Mouse (Mus musculus) layer of hippocampus, adult 11-12 months (tissue): ENCODE results near the gene BC048562.

Experiments
- DNase-seq: peaks from one replicate; pipeline ENCODE4 v3.0.0; 2022; ENCODE audit warnings: low spot score

BC048562 gene

DNA sequence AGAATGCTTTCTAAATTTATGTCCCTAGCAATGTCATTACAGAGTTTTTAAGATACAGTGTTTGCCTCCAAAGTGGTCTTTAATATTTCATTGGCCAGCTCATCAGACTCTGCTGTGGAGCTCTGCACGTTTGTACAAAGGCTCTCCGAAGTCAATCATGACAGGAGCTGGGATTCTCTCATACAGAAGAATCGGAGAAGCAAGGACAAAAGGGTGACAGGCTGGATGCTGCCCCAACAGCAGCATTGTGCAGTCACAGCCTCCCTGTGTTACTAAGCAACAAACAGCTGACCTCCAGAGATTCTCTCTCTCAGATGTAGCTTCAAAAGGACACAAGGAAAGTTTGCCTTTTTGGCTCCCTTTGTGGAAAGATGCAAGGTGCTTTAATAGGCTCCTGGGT, at the start of gene BC048562:
Gene BC048562 (plus strand): TSS at position 301 of the 400 bp plus-strand sequence.
- no peak for DNase-seq

DNA sequence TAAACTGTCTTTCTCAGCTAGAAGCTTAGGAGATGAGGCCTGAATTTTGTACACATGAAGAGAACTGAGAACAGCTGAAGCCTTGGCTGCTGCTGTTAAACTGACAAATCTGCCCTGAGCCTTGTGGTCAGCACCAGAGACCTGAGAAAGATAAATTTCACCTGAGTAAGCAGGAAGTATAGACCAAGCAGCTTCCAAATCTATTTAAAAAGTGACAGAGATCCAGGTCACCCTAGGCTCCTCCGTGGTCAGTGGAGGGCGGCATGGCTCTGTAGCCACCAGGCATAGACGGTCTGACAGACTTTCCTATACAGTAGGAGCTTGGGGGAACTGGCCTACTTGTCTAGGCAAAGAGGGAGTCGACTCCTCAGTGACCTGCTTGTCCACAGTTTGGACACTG, 49.5 kb upstream of the BC048562 start:
- DNase-seq: no peak

DNA sequence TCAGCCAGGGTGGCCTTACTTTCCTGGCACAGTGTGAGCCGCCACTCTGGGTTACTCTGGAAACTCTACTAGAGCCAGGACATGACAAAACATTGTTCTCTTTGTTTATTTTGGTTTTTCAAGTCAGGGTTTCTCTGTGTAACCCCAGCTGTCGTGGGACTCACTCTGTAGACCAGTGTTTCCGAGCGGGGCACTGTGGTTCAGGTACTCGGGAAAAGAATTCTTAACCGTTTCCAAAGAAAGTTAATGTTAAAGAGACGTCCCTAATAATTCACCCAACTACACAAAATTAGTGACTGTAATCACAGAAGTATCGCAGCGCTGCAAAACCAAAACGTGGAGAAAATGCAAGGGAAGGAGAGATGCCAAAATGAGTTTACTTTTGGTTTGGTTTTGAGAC, 47.7 kb upstream of the BC048562 start:
- DNase-seq: no peak

DNA sequence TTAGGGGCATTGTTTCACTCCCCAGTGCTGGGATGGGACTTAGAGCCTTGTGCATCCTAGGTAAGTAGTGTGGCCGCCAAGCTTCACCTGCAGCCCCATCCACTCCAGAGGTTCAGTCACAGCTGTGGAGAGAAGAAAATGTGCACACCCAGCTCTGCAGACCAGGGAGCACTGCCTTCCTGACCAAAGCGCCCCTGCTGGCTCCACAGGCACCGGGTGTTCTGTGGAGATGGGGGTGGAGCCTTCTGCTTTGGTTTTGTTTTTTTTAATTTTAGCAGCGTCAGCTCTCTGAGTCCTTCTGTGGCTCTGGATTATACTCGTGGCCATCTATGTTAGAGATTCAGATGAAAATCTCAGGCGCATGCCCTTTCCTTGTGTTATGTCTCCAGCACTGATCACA, 47.1 kb upstream of the BC048562 start:
- no peak for DNase-seq

DNA sequence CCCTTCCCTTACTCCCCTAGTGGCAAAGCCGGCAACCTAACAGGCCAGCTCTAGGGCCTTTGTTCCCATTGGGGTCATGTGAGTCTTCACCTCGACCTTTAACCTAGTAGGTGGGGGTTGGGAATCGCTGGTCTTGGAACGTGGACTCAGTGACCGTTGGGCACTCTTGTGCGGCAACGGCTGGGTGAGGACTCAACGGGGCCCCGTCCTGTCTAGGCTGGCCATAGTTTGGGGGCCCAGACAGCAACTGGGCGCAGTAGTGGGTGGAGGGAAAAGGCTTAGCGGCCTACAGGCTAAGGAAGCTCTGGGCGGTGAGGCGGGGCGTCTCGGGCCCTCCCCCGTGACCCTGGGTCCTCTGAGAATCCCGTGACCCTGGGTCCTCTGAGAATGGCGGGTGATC, 43.6 kb upstream of the BC048562 start, which contains the start of gene 1700102P08Rik:
Gene 1700102P08Rik (plus strand): TSS at position 130 of the 400 bp plus-strand sequence.
- no peak for DNase-seq

DNA sequence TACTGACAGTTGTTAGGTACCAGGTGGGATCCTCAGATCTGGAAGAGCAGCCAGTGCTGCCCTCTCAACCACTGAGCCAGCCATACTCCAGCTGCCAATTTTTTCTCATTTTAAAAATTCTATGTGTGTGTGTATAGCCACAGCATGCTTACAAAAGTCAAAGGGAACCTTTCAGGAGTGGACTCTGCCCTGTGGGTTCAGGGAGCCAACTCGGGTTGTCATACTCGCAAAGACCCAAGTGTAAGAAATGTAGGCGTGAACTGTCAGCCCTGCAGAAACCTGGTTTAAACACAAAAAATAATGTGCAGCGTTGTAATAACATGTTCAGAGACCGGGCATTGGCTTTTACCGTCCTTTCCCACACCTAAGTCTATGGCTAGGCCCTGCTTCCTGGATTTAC, 42.1 kb upstream of the BC048562 start:
- DNase-seq: no peak

DNA sequence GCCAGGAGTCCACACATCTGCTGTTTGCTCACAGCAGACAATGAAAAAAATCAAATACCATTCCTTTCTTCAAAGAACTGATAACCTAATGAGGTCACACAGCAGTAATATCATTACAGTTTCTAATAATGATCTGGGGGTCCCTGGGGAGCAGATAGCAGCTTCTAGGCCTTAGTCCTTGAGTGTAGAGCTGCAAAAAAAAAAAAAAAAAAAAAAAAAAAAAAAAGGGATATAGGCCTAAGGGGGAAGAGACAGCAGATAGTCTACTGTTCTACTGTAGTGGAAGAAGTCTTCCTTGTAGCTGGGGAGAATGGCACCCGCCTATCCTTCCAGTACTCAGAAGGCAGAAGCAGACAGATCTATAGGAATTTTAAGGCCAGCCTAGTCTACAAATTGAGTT, 40.9 kb upstream of the BC048562 start:
- no peak for DNase-seq

DNA sequence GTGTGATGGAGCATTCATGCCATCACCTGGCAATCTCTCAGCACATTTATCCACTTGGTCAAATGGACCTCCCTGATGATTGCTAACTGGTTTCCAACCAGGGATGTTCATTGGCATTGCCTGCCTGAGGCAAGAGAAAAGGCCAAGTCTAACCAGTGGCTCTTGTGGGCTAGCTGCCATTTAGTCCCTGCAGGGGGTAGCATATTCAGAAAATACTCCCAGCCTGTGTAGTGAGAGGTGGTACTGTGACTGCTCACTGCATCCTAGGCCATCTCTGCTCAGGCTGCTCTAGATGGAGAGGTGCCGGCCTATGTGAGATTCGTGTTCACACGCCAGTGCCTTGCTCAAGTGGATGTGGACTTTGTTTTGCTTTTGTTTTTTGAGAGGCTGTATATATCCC, 38.0 kb upstream of the BC048562 start:
- DNase-seq: no peak

DNA sequence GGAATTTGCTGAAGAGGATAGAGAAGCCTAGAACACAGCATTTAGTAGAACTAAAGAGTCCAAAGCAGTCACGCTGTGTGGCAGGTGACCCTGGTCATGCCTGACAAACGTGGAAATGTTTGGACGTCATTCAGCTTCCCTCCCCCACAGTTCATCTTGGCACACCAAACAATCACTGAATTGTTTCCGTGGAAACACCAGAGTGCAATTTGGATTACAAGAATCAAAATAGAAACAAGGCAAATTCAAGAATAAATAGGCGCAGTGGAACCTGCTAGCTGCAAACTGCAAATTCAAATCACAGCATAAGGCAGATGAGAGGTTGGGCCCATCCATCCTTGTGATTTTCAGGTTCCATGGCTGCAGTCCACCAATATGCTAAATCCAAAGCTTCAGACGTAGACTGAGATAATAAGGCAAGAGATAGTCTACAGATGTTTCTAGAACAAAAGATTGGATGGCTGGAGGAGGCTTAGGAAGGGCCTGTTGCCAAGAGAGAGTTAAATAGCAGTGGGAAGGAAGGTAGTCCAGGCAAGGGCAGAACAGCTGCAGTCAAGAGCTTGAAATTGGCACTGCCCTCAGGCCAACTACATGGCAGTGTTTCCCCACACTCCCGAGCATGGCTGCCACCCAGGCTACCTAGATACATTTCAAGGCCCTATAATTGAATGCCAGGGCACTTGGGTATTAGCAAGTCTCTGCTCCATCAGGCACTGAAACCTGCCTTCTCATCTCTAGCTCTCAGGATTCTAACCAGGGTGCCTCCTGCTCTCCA, 34.9 kb upstream of the BC048562 start:
- peak; percentile 78 for DNase-seq

DNA sequence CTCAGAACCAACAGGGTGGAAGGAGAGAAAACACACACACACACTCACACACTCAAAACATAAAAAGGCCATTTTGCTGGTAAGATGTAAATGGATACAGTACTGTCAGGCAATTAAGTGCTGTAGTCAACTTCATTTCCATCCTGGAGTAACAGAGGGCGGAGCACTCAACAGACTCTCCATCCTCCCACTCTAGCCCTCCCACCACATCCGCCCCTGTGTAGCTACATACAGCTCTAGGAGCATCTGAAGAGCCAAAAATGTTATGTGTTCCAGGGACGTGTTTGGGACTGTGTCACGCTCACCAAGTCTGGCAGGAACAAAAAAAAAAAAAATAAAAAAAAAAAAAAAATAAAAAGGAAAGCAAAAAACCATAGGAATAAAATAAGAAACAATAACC, 33.2 kb upstream of the BC048562 start:
- DNase-seq: no peak

DNA sequence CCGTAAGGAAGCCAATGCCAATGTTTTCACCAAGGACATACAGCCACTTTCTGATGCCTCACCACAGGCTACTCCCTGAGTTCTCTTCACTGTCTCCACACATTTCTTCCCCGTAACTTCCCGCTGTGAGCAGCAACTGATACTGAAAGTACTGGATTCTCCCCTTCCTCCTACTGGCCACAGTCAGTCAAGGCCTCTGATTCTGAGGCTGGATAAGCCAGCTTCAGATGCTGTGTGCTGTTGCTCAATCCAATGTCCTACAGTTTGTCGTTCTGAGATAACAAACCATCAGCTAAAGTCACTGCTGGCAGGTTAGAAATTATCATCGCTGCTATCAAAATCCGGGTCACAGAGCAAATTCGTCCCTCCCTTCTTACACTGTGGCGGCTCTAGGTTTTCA, 31.8 kb upstream of the BC048562 start:
- DNase-seq: no peak

DNA sequence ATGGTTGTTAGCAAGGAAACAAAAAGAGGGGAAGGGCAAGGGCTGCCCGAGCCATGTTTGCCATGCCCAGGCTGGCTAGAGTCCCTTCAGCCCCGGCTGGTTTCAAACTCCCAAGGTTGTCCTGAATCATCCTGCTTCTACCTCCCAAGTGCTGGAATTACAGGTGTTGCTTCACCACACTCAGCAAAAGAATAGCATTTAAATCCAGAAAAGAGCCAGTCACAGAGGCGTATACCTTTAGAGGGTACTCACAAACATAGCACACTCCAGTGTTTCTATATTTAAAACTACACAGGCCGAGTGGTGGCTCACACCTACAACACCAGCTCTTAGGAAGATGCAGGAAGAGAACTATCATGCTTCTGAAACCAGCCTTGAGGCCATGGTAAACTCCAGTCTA, 26.7 kb upstream of the BC048562 start:
- DNase-seq: no peak

DNA sequence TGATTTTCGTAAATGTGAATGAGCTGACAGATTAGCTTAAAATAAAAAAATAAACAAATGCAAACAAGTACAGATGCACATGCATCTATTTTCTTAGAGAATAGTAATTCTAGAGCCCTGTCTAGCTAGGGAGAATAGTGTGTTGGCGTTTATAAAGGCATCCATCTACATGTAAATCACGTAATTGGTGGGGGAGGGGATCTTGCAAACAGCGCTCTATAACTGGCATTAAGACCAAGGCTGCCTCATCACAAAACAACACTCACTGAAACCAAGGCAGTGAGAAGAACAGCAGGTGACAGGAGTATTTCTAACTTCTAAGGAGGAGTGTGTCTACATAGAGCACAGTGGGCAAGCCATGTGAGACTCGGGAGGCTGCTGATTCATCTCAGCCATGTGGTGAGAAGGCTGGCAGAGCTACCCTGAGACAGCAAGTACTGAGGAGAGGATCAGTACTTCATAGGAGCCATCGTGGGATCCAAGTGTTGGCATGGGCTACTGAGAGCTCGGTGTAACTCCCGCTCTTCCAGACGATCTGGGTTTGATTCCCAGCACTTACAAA, 24.8 kb upstream of the BC048562 start:
- DNase-seq: peak; percentile 59

DNA sequence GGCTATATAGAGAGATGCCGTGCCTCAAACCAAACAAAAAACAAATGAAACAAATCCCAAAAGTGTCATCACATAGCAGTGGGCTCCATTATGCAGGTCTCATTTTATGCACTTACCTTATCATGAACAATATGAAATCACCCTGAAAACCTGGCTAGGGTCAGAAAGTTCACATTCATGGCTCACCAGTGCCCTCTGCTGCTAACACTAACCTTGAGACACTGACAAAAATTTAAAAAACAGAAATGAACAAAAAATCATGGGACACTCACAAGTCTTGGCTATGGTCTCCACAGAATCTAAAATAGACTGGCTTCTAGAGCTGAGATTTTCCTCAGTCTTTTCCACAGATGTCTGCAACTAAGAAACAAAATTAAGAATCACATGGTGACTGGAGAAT, 24.1 kb upstream of the BC048562 start:
- DNase-seq: peak; percentile 40

DNA sequence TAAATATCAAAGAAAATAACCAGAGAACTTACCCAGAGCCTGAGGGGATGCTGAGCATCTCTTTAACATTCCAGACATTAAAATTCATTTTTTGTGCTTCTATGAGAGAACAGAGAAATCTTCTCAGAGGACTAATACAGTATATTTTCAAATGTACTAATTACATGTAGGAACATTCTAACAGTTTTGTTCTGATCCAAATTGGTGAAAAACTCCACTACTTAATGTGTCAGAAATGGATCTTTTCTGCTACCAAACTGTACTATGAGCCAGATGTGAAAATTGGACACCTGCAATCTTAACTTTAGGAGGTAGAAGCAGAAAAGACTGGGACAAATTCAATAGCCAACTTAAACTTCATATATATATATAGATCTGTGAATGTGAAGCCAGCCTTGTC, 7.9 kb upstream of the BC048562 start, which contains the start of gene Ccdc36:
Gene Ccdc36 (minus strand): TSS at position 101 of the 400 bp plus-strand sequence.
- DNase-seq: no peak

DNA sequence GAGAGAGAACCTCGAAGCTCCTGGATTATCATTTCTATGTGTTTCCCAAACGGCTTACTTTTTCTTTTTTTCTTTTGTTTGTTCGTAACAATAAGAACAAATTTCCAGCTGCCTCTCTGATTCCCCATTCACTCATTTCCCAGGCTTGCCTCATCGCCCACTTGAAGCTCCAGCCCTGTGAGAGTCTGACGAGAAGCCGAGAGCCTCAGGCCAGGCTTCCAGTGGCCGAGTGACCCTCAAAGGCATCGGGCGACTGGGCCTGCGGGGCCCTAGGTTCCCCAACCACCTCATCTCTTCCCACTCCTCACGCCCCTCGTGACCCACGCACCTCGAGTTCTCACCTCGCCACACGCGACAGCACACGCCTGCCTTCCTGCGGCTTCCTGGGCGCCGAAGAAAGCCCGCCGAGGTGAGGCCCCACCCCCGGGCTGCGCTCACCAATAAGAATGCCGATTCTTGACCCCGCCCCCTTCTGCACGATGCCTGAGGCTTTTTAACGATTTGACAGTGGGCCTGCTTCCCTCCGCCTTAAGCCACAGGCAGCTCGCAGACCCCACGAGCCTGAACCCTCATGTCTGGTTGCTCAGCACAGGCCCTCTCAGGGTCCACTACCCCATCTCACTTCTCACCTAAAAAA, 4.7 kb upstream of the BC048562 start:
- no peak for DNase-seq

DNA sequence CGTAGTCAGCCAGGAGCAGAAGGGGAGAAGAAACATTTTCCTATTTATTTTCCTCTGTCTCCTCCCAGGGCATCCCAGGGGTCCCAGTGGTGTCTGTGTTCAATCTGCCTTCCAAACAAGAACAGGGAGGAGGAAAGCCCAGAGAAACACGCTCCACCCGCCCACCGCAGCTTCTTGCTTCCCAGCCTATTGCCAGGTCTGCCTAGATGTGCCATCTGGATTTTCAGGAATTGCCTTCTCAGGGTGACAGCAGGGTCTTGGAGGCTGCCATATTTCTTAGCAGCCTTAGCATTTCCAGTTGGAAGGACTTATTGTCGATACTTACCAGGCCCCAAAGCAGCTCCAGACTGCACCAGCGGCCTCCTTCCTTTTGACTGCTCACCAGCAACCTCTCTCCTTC, 2.9 kb downstream of the BC048562 start:
- DNase-seq: peak; percentile 42

DNA sequence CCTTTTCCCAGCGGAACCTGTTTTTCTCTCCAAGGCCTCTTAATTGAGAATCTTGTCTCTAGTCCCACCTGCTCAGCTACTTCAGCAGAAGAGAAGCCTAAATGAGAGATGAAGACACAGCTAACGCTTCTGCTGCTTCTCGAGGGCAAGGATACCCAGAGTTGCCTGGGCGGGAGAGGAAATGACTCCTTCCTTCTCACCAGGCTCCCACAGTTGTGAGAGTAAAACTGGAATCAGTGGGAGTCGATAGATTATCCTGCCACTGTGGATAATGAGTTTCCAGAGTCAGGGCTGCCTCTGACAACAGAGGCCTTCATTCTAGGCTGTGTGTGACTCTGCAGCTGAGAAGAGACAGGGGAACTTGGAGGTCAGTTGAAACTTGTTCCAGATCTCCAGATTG, 4.2 kb downstream of the BC048562 start:
- DNase-seq: no peak

DNA sequence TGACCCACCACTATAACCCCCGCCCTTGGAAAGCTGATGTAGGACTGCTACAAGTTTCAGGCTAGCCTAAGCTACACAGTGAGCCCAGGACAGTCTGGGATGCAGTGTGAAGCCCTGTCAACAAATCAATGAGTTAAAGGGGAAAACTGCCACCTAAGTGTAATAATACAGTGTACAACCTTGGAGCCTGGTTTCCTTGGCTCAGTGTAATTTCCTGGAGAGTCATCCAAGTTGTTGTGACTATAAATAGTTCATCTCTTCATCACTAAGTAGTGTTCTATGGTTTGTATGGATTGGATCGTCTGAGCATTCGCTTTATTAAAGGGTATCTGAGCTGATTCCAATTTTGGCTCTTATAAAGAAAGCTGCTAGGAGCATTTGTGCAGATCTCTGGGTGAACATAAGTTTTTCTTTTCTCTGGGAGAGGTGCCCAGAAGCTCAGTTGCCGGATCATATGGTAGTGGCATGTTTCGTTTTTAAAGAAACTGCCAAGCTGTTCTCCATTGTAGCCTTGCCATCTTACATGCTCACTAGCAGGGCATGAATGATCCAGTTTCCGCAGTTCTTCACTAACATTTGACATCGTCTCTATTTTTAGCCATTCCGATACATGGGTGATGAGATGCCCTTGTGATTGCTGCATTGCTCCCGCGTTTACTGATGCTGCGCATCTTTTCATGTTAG, 5.1 kb downstream of the BC048562 start:
- peak; percentile 77 for DNase-seq

DNA sequence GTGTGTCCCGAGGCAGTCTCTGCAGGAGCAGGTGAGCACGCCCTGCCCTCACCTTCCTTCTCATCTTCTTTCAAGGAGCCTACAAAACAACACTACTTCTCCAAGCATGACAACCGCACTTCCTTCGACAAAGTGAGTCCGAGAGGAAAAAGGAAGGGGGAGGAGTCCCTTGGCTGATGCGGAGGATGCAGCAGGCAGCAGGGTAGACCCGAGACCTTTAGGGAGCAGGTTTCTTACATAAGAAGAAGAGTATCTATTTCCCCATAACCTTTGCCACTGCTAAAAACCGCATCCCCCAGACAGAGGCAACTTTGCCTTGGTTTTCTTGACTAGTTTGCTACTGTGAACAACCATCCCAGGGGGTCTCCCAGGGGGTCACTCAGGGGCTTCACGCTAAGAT, 8.8 kb downstream of the BC048562 start:
- DNase-seq: no peak

DNA sequence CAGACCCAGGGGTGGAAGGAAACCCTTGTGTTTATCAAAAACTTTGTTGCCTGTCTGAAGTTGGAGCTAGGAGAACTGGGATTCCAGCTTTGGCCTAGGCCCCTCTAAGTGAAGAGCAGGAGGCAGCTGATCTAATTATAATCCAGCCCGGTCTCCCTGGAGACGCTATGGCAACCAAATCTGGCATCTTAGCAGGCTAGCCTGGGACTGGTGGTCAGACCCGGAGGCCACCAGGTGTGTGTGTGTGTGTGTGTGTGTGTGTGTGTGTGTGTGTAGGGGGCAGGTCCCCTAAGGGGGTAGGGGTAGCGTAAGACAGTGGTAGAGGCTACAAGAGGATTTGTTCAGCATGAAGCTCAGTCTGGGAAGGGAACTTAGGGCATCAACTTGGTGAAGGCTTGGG, 13.6 kb downstream of the BC048562 start:
- peak; percentile 66 for DNase-seq

DNA sequence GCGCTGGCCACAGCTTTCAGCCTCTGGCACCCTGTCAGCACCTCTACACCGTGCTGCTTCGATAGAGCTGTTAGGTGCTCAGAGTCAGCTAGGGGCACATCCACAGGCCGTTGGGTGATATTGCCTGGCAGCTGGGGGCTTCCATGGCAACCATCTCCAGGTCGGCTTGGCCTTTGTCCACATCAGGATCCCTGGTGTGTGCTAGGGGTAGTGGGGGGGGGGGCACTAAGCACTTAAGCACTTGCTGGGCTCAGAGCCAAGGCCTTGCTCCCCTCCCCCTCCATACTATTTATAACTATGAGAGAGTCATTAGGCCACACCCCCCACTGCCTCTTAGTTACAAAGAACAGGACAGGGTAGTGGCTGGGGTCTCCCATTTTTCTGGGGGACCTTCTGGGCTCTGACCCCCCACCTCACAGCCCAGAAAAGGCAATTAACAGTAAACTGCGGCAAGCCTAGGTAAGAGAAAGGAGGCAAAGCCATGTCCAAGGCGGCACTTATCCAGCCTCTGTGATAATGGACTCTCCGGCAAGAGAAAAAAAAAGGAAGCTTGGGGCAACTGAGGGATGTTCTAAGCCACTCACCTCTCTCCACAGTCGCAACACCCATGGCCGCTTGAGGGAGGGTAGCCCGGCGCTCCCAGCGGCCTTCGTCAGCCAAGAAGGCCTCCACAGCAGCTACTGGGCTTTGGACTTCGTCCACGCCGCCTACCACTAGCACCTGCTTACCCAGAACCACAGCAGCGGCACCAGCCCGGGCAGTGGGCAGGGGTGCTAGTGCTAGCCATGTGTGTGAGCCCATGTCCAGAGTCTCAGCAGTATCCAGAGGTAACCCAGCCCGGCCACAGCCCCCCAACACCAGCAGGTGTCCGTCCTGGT, 14.2 kb downstream of the BC048562 start:
- DNase-seq: no peak
